Mouse (Mus musculus) c-Kit-positive CD71-positive TER-119-positive erythroid progenitor cells, embryonic 14.5 days (primary cell): ENCODE data around the gene Mark3.

Experiments
- DNase-seq: peaks from one replicate; pipeline ENCODE4 v3.0.0-alpha.2; 2013; ENCODE audit warnings: low spot score

Mark3 gene

DNA sequence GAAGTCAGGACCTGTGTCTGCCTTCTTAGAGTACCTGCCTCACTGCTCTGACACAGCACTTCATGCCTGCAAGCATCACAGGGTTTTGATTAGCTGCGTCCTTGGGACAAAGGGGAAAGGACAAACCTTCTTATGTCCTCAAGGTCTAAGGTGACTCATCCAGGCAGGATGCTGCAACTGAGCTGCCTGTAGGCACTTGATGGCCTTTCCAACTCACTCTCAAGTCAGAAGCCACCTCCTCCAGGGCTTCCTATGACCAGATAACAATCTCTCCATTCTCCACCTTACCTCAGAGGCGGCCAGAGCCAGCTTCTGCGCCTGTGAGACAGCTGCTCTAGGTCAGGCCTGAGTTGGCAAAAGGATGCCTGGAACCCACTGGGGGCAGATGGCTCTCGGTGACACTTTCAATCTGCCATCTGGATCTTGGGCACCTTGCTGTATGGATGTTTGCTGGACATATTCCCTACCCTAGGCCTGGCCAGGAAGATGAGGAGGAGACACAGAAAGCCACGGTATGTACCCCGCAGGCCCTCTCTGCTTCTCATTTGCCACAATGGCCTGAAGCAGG, 124.1 kb downstream of the Mark3 start:
- no peak for DNase-seq

DNA sequence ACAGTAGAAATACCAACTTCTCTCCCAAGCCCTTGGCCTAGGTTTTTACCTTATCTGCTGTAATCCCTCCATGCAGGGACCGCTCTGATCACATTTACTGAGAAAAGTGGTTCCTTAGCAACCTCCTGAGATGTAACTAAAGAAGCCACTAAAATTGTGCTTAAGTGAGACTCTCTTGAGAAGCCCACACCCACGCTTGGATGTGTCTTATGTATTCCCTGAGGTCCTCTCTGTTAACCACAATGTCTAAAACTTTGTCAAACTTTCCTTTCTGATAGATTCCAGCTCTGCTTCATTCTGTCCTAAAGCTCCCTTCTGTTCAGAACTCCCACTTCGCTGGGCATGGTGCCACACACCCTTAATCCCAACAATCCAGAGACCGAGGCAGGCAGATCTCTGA, 125.2 kb downstream of the Mark3 start:
- DNase-seq: no peak

DNA sequence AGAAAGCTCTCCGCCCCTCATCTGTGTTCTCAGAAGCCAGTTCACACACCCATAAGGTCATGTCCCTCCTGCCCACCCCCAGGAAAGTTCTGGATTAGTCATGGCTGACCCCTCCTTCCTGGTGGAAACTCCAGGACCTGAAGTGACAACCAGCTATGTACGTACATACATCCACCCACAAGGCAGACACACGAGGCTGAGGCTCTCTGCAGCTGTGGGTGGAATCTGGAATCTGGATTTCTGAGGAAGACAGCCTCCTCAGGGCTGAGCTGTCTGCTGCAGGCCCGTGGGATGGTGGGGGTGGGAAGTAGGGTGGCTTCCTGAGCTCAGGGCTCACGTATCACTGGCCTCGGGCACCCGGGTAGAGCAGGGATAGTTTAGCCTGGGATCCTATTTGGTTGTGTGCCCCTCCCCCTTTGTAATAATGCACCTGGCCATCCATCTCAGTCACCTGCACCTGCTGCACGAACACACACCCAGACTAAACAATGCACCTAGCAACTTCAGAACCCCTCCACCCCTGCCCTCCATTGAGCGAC, 126.7 kb downstream of the Mark3 start:
- no peak for DNase-seq

DNA sequence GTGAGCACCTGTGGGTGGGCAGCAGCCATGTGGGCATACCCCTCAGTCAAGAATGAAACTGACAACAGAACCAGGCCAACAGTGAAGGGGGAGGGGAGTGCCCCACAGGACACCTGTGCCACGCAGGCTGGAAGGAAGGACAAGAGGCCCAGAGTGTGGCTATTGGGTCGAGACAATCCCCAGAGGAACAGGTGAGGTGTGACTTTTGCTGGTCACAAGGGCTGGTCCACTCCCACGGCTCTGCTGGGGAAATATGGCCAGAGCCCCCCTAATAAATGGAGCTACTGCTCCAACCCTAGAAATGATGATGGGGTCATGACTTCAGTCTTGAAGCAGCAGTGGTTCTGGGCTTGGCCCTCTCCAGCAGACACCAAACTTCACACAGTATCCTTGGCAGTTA, 129.0 kb downstream of the Mark3 start:
- DNase-seq: no peak

DNA sequence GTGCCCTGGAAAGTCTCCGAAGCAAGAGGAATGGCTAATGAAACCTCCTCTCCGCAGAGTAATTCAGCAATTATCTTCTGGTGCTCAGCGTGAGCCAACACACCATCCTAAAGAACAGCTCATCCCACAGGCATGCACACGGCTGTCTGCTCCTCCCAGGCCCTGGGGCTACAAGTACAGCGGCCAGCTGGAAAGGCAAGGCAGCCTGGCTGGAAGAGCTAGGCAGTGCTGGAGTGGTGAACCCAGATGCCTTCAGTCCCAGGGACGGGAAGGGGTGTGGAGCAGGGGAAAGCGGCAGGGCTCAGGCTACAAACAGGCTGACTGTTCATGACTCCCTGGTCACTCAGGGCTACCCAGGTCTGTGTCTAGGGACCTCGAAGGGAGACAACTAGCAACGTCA, 130.3 kb downstream of the Mark3 start:
- no peak for DNase-seq

DNA sequence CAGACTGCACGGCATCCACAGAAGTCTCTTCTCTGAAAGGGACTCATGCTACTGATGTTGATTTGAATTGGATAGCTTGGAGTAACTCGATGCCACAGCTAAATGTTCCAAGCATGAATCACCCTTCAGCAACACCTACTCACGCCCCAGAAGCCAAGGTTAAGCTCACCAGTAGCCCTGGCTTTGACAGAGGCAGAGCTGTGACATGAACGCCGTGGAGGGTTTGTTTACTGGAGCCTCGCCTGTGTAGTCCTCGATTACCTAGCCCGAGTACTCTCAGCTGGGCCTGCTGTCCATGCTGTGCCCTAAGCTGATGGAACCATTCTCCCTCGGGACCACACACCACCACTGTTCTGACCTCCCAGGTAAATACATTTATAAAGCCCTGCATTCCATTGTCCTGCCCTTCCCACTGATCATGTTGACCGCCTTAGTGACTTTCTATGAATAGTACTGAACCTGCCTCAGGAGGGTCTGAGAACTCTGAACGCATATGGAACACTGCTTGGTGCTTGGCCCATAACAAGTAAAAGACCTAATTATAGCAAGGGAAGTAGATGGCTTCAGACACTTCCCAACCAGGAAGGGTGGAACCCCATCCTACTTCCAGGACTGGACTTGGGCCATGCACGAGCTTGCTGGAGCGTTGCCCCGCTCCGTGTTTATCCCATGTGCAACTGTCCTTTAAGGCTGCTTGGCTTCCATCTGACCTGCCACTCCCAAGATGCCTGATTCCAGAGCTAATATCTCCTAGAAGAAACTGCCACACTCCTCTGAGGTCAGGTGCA, 131.1 kb downstream of the Mark3 start:
- no peak for DNase-seq
